Mouse (Mus musculus): ENCODE data around the gene Srpk2. TPM values are rescaled to one million over a fixed set of nuclear protein-coding genes. Genes with fewer than 3 reads are reported as not detected.

Srpk2 gene
- total and polyA plus RNA-seq, 3 experiments, result 11.2 to 41.7 (median 16.9) TPM

GRCm38 (mm10) chr5:23612856-23613255 lies 71.6 kb downstream of the Srpk2 start:
- no peak overlapping the region for H3K27ac ChIP-seq (ENCODE audit: control insufficient read depth, low read depth, low read length)
- peaks cover 1% of the 10 kb centered on the region for H3K79me2 ChIP-seq (ENCODE audit: control insufficient read depth, insufficient read depth, low read length, poor library complexity)
- DNase-seq (ENCODE audit: low read depth, low spot score), result no peak
- H3K36me3 ChIP-seq (ENCODE audit: control insufficient read depth in 1 of 2, insufficient read depth in 2 of 2, low read length in 2 of 2), result peaks cover 0 to 12% of the 10 kb centered on the region in 2 experiments; a peak in 2 of 4 replicates
- peaks cover 3 to 5% of the 10 kb centered on the region in 2 experiments for H3K4me1 ChIP-seq (ENCODE audit: control insufficient read depth in 1 of 2, insufficient read depth in 2 of 2, low read length in 2 of 2)
- H3K27me3 ChIP-seq (ENCODE audit: control insufficient read depth in 1 of 2, insufficient read depth in 2 of 2, low read length in 2 of 2), result no peaks in the 10 kb centered on the region
- TF ChIP-seq SIN3A (IDR thresholded peaks at IDR 0.05; ENCODE audit: low read length) (no peak), MYC (IDR thresholded peaks at IDR 0.05; ENCODE audit: low read depth, low read length) (no peak), ZNF384 (IDR thresholded peaks at IDR 0.05; ENCODE audit: low read depth, low read length) (no peak)
- no peak overlapping the region for H3K4me3 ChIP-seq (ENCODE audit: control insufficient read depth in 1 of 2, insufficient read depth in 1 of 2, low read depth in 2 of 2, low read length in 2 of 2)
- no peak overlapping the region for H3K9ac ChIP-seq (ENCODE audit: control insufficient read depth, low read depth, low read length, poor library complexity, severe bottlenecking)
- H3K9me3 ChIP-seq (replicated peaks; ENCODE audit: insufficient read depth, low read length), result no peaks in the 10 kb centered on the region

GRCm38 (mm10) chr5:23604036-23604705 lies 80.2 kb downstream of the Srpk2 start:
- H3K9me3 ChIP-seq (replicated peaks; ENCODE audit: insufficient read depth, low read length), result no peaks in the 10 kb centered on the region
- H3K27me3 ChIP-seq (ENCODE audit: control insufficient read depth in 1 of 2, insufficient read depth in 2 of 2, low read length in 2 of 2), result no peaks in the 10 kb centered on the region
- peak; percentile 86 for DNase-seq (ENCODE audit: low read depth, low spot score)
- peak overlapping the region; percentile 90 for H3K27ac ChIP-seq (ENCODE audit: control insufficient read depth, low read depth, low read length)
- peak overlapping the region; percentile 60 for H3K9ac ChIP-seq (ENCODE audit: control insufficient read depth, low read depth, low read length, poor library complexity, severe bottlenecking)
- peaks cover 3% of the 10 kb centered on the region; the same call in 1 of the 2 replicates for H3K79me2 ChIP-seq (ENCODE audit: control insufficient read depth, insufficient read depth, low read length, poor library complexity)
- H3K4me1 ChIP-seq (ENCODE audit: control insufficient read depth in 1 of 2, insufficient read depth in 2 of 2, low read length in 2 of 2), result peaks cover 15 to 25% of the 10 kb centered on the region in 2 experiments
- peaks cover 0 to 20% of the 10 kb centered on the region in 2 experiments; a peak in 3 of 4 replicates for H3K36me3 ChIP-seq (ENCODE audit: control insufficient read depth in 1 of 2, insufficient read depth in 2 of 2, low read length in 2 of 2)
- peak overlapping the region; percentile 1 to 54 for H3K4me3 ChIP-seq (ENCODE audit: control insufficient read depth in 1 of 2, insufficient read depth in 1 of 2, low read depth in 2 of 2, low read length in 2 of 2)
- TF ChIP-seq TAL1 (IDR thresholded peaks at IDR 0.05; ENCODE audit: low read length) (peak; percentile 30; the same call in 1 of the 2 replicates), BHLHE40 (IDR thresholded peaks at IDR 0.05; ENCODE audit: borderline replicate concordance, low read depth, low read length) (peak; percentile 80; the same call in 1 of the 2 replicates), NRF1 (IDR thresholded peaks at IDR 0.05; ENCODE audit: insufficient read depth, low read depth, low read length, poor library complexity, severe bottlenecking) (no peak), POLR2AphosphoS5 (IDR thresholded peaks at IDR 0.05; ENCODE audit: borderline replicate concordance, low read depth, low read length) (no peak), SIN3A (IDR thresholded peaks at IDR 0.05; ENCODE audit: low read length) (peak; percentile 27; the same call in 1 of the 2 replicates), UBTF (IDR thresholded peaks at IDR 0.05; ENCODE audit: borderline replicate concordance, insufficient read depth, low read depth, low read length) (no peak), KAT2A (conservative IDR thresholded peaks at IDR 0.05; ENCODE audit: low read depth, low read length) (no peak; the same call in 1 of the 2 replicates), MEF2A (IDR thresholded peaks at IDR 0.05; ENCODE audit: extremely low read depth, insufficient replicate concordance, low read depth, low read length, poor library complexity, severe bottlenecking) (no peak), E2F4 (IDR thresholded peaks at IDR 0.05; ENCODE audit: borderline replicate concordance, low read depth, low read length) (no peak), TBP (IDR thresholded peaks at IDR 0.05; ENCODE audit: low read depth, low read length) (peak; percentile 69), POLR2AphosphoS2 (IDR thresholded peaks at IDR 0.05; ENCODE audit: low read length) (no peak), MXI1 (IDR thresholded peaks at IDR 0.05; ENCODE audit: low read depth, low read length) (peak; percentile 71), USF2 (IDR thresholded peaks at IDR 0.05; ENCODE audit: borderline replicate concordance in 1 of 2, insufficient read depth in 1 of 2, low read depth in 1 of 2, low read length in 2 of 2) (peak; percentile 55 to 85), GATA1 (IDR thresholded peaks at IDR 0.05; ENCODE audit: low read depth, low read length) (peak; percentile 83), ETS1 (IDR thresholded peaks at IDR 0.05; ENCODE audit: low read depth, low read length) (peak; percentile 36), RCOR1 (IDR thresholded peaks at IDR 0.05; ENCODE audit: low read depth, low read length) (0 out of 2 replicates have a peak, but pooled peaks have one; percentile 6), MAX (IDR thresholded peaks at IDR 0.05; ENCODE audit: low read length) (peak; percentile 95), USF1 (IDR thresholded peaks at IDR 0.05; ENCODE audit: low read depth, low read length) (peak; percentile 97), MAZ (IDR thresholded peaks at IDR 0.05; ENCODE audit: low read depth, low read length) (no peak), JUND (IDR thresholded peaks at IDR 0.05; ENCODE audit: low read depth, low read length) (0 out of 2 replicates have a peak, but pooled peaks have one; percentile 11), ELF1 (IDR thresholded peaks at IDR 0.05; ENCODE audit: low read depth, low read length) (peak; percentile 85), CHD1 (IDR thresholded peaks at IDR 0.05; ENCODE audit: low read depth, low read length) (no peak), ZKSCAN1 (IDR thresholded peaks at IDR 0.05; ENCODE audit: low read depth, low read length) (peak; percentile 90), HCFC1 (IDR thresholded peaks at IDR 0.05; ENCODE audit: low read depth, low read length) (peak; percentile 70), EP300 (IDR thresholded peaks at IDR 0.05; ENCODE audit: low read depth in 1 of 2, low read length in 2 of 2) (peak in 1 of 2 experiments; percentile 42; a peak in 3 of 4 replicates), ZMIZ1 (IDR thresholded peaks at IDR 0.05; ENCODE audit: low read depth, low read length) (0 out of 2 replicates have a peak, but pooled peaks have one; percentile 27), ZNF384 (IDR thresholded peaks at IDR 0.05; ENCODE audit: low read depth, low read length) (no peak)
